Mouse (Mus musculus) embryonic facial prominence, embryonic 10.5 days (tissue): Measurements from ENCODE around the gene Lonp1. TPM values are rescaled to one million over a fixed set of nuclear protein-coding genes. Genes with fewer than 3 reads are reported as not detected.

ENCODE experiments used
- DNase-seq: peaks from one replicate; pipeline ENCODE4 v3.0.0-alpha.2; 2017; ENCODE audit warnings: low spot score
- H3K27ac ChIP-seq: fragments of 300-500 bp; sonication (generic); replicated peaks from 2 replicates; pipeline ENCODE4 v1.5.1; 2016; ENCODE audit warnings: mild to moderate bottlenecking
- H3K27me3 ChIP-seq: fragments of 300-500 bp; sonication (generic); replicated peaks from 2 replicates; pipeline ENCODE4 v1.6.1; 2016; ENCODE audit warnings: low read depth, mild to moderate bottlenecking; ENCODE audit not compliant: poor library complexity, severe bottlenecking
- H3K36me3 ChIP-seq: fragments of 300-500 bp; sonication (generic); replicated peaks from 2 replicates; pipeline ENCODE4 v1.6.1; 2016; ENCODE audit warnings: mild to moderate bottlenecking, moderate library complexity
- H3K4me1 ChIP-seq: fragments of 300-500 bp; sonication (generic); 2 replicates; pipeline ENCODE4 v1.6.1; 2016
- H3K4me3 ChIP-seq: fragments of 300-500 bp; sonication (generic); 2 replicates; pipeline ENCODE4 v1.5.1; 2016; ENCODE audit warnings: mild to moderate bottlenecking, moderate library complexity
- H3K9me3 ChIP-seq: fragments of 300-500 bp; sonication (generic); 2 replicates; pipeline ENCODE4 v1.6.1; 2016; ENCODE audit warnings: mild to moderate bottlenecking
- WGBS: fragments of 180-500 bp; shearing (Covaris S2); methylation state at CpG from one replicate; pipeline ENCODE4 v1.1.7; 2016; 5-methylcytosine and 5-hydroxymethylcytosine counted together
- polyA plus RNA-seq: library from polyadenylated mRNA; unstranded; fragments of >200 nt; fragmentation: Nextera tagmentation; extraction: Ambion mirVana; gene quantifications from 2 replicates; pipeline ENCODE4 v1.2.1, GENCODE M21; 2016

Gene Lonp1
- polyA plus RNA-seq, 1 experiment from 2014 or later = 56.5 TPM

GRCm38 (mm10) chr17:56572939-56573338 is 53.7 kb downstream of the Lonp1 start:
- Histone ChIP-seq H3K9me3 (no peaks in the 10 kb centered on the region), H3K27me3 (no peaks in the 10 kb centered on the region), H3K4me1 (no peaks in the 10 kb centered on the region), H3K4me3 (no peak overlapping the region), H3K36me3 (peaks cover 97% of the 10 kb centered on the region), H3K27ac (no peak overlapping the region)
- WGBS = 96% methylated on average over 3 of the region's 3 CpGs
- DNase-seq = no peak

- 90% methylated on average over 1 of the region's 1 CpGs for WGBS
- Histone ChIP-seq H3K4me1 (no peaks in the 10 kb centered on the region), H3K9me3 (no peaks in the 10 kb centered on the region), H3K4me3 (no peak overlapping the region), H3K27me3 (no peaks in the 10 kb centered on the region), H3K27ac (no peak overlapping the region), H3K36me3 (peaks cover 97% of the 10 kb centered on the region)
- no peak for DNase-seq
Observed at GRCm38 (mm10) chr17:56572154-56572553, 54.5 kb downstream of the Lonp1 start.

- 91% methylated on average over 4 of the region's 4 CpGs for WGBS
Observed at GRCm38 (mm10) chr17:56570287-56570686, 56.4 kb downstream of the Lonp1 start.

GRCm38 (mm10) chr17:56567370-56567769 is 59.3 kb downstream of the Lonp1 start:
- Histone ChIP-seq H3K36me3 (peaks cover 100% of the 10 kb centered on the region), H3K4me3 (no peak overlapping the region), H3K27me3 (no peaks in the 10 kb centered on the region), H3K27ac (no peak overlapping the region), H3K4me1 (no peaks in the 10 kb centered on the region), H3K9me3 (no peaks in the 10 kb centered on the region)
- 96% methylated on average over 4 of the region's 4 CpGs for WGBS
- DNase-seq = no peak

More at GRCm38 (mm10) chr17:56570287-56570686, 56.4 kb downstream of the Lonp1 start:
- Histone ChIP-seq H3K27me3 (no peaks in the 10 kb centered on the region), H3K4me1 (no peaks in the 10 kb centered on the region), H3K4me3 (no peak overlapping the region), H3K9me3 (no peaks in the 10 kb centered on the region), H3K27ac (no peak overlapping the region), H3K36me3 (peaks cover 99% of the 10 kb centered on the region)
- DNase-seq = no peak

GRCm38 (mm10) chr17:56566918-56567317 is 59.8 kb downstream of the Lonp1 start:
- Histone ChIP-seq H3K27ac (no peak overlapping the region), H3K27me3 (no peaks in the 10 kb centered on the region), H3K4me1 (no peaks in the 10 kb centered on the region), H3K4me3 (no peak overlapping the region), H3K9me3 (no peaks in the 10 kb centered on the region), H3K36me3 (peaks cover 100% of the 10 kb centered on the region)
- DNase-seq = no peak
- 92% methylated on average over 5 of the region's 5 CpGs for WGBS

GRCm38 (mm10) chr17:56566293-56566692 is 60.4 kb downstream of the Lonp1 start:
- H3K36me3 ChIP-seq = peaks cover 100% of the 10 kb centered on the region
- no peaks in the 10 kb centered on the region for H3K27me3 ChIP-seq
- no peak overlapping the region for H3K27ac ChIP-seq
- no peaks in the 10 kb centered on the region for H3K9me3 ChIP-seq
- H3K4me1 ChIP-seq = no peaks in the 10 kb centered on the region
- no peak for DNase-seq
- WGBS = 95% methylated on average over 29 of the region's 29 CpGs
- H3K4me3 ChIP-seq = no peak overlapping the region

Other genes with a start within 250 kb of the Lonp1 start
- 85.0 and 86.4 TPM in 2 replicates for gene Ptprs, start 150.4 kb downstream of the Lonp1 start, polyA plus RNA-seq
- not detected in 2 replicates for gene Znrf4, start 114.5 kb downstream of the Lonp1 start, polyA plus RNA-seq
- gene Gm20219, start 72.5 kb downstream of the Lonp1 start, polyA plus RNA-seq = 0.96 and 1.2 TPM in 2 replicates
- 92.4 and 98.6 TPM in 2 replicates for gene Safb2, start 42.3 kb downstream of the Lonp1 start, polyA plus RNA-seq
- gene Safb, start 42.1 kb downstream of the Lonp1 start, polyA plus RNA-seq = 158 and 162 TPM in 2 replicates
- gene 2410015M20Rik, start 17.1 kb downstream of the Lonp1 start, polyA plus RNA-seq = 190 and 205 TPM in 2 replicates
- 1,580 and 1,631 TPM in 2 replicates for gene Rpl36, start 13.5 kb downstream of the Lonp1 start, polyA plus RNA-seq
- 0.73 and 0.77 TPM in 2 replicates for gene Catsperd, start 1.3 kb upstream of the Lonp1 start, polyA plus RNA-seq
- gene Ranbp3, start 46.4 kb upstream of the Lonp1 start, polyA plus RNA-seq = 132 and 138 TPM in 2 replicates
- gene Ndufa11, start 90.9 kb upstream of the Lonp1 start, polyA plus RNA-seq = 388 and 402 TPM in 2 replicates
- 14.1 and 14.5 TPM in 2 replicates for gene Vmac, start 91.1 kb upstream of the Lonp1 start, polyA plus RNA-seq
- gene Nrtn, start 130.6 kb upstream of the Lonp1 start, polyA plus RNA-seq = 4.5 and 4.7 TPM in 2 replicates
- 45.0 and 45.6 TPM in 2 replicates for gene Dus3l, start 137.9 kb upstream of the Lonp1 start, polyA plus RNA-seq
- gene Prr22, start 143.4 kb upstream of the Lonp1 start, polyA plus RNA-seq = 1.7 and 1.8 TPM in 2 replicates
- 4.0 and 5.3 TPM in 2 replicates for gene Rfx2, start 204.1 kb upstream of the Lonp1 start, polyA plus RNA-seq
- not detected in 2 replicates for gene Acsbg2, start 247.6 kb upstream of the Lonp1 start, polyA plus RNA-seq
- gene 1700061G19Rik, start 248.6 kb upstream of the Lonp1 start, polyA plus RNA-seq = 0.44 and 0.52 TPM in 2 replicates